8 mouse cellular contexts compared by ENCODE assay signal in the genomic region with DNA sequence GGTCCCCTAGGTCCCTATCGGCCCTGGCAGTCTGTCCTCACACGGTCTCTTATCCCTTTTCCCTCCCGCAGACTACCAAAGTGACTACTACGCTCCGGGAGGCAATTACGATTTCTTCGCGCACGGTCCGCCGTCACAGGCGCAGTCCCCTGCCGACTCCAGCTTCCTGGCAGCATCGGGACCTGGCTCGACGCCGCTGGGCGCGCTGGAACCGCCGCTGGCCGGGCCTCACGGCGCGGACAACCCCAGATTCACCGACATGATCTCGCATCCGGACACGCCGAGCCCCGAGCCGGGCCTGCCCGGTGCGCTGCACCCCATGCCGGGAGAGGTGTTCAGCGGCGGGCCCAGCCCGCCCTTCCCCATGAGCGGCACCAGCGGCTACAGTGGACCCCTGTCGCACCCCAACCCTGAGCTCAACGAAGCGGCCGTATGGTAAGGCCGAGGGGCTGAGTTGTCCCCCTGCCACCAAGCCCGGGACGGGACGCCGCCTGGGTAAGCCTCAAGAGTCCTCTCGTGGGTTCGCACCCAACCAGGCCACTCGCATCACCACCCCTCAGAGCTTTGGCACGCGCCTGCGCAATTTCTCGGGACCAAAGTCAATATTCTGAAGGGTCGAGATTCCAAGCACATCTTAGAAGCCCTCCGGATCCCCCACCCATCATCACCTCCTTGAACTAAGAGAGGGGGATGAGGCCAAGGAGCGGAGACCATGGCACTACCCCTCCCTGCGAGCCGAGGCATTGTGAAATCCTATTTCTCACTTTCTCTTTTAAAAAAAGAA. TPM values are rescaled to one million over a fixed set of nuclear protein-coding genes. Genes with fewer than 3 reads are reported as not detected.
DNase-seq lines count a peak whose midpoint lies in the region; ATAC-seq lines count a peak whose summit lies in the region.

No protein-coding gene starts in this region.

- H3K36me3 ChIP-seq in lung, embryonic 15.5 days = no peaks in the 10 kb centered on the region
- H3K36me3 ChIP-seq in forebrain, embryonic 13.5 days (ENCODE audit: poor library complexity, severe bottlenecking) = no peaks in the 10 kb centered on the region
- H3K36me3 ChIP-seq in limb, embryonic 12.5 days = no peaks in the 10 kb centered on the region
- no peaks in the 10 kb centered on the region for H3K36me3 ChIP-seq in stomach, embryonic 14.5 days (ENCODE audit: control insufficient read depth, insufficient read depth, low read length)

- peaks cover 90% of the 10 kb centered on the region for H3K27me3 ChIP-seq in lung, embryonic 15.5 days
- peaks cover 67% of the 10 kb centered on the region for H3K27me3 ChIP-seq in forebrain, embryonic 13.5 days
- H3K27me3 ChIP-seq in limb, embryonic 12.5 days = peaks cover 93% of the 10 kb centered on the region
- peaks cover 54% of the 10 kb centered on the region for H3K27me3 ChIP-seq in stomach, embryonic 14.5 days (ENCODE audit: control insufficient read depth, insufficient read depth, low read length)

- no peak for DNase-seq in lung, postnatal 10 days
- DNase-seq in thymus, postnatal 0 days (ENCODE audit: low spot score) = no peak
- DNase-seq in layer of hippocampus, adult 9-10 months (ENCODE audit: low spot score) = no peak

- peaks cover 26% of the 10 kb centered on the region for H3K4me1 ChIP-seq in lung, embryonic 15.5 days
- peaks cover 43% of the 10 kb centered on the region for H3K4me1 ChIP-seq in forebrain, embryonic 13.5 days
- peaks cover 13% of the 10 kb centered on the region for H3K4me1 ChIP-seq in limb, embryonic 12.5 days (replicated peaks)
- H3K4me1 ChIP-seq in stomach, embryonic 14.5 days (ENCODE audit: control insufficient read depth, insufficient read depth, low read length) = peaks cover 8% of the 10 kb centered on the region; the same call in 1 of the 2 replicates

- peak overlapping the region; percentile 51 for H3K4me2 ChIP-seq in lung, embryonic 15.5 days
- peak overlapping the region; percentile 56 for H3K4me2 ChIP-seq in forebrain, embryonic 13.5 days
- peak overlapping the region; percentile 40 for H3K4me2 ChIP-seq in limb, embryonic 12.5 days
- H3K4me2 ChIP-seq in stomach, embryonic 14.5 days (replicated peaks; ENCODE audit: low read depth, low read length) = peak overlapping the region; percentile 30

- peak overlapping the region; percentile 29 for H3K4me3 ChIP-seq in lung, embryonic 15.5 days
- H3K4me3 ChIP-seq in forebrain, embryonic 13.5 days = peak overlapping the region; percentile 30
- peak overlapping the region; percentile 28 for H3K4me3 ChIP-seq in limb, embryonic 12.5 days (replicated peaks)
- peak overlapping the region; percentile 14; the same call in 1 of the 2 replicates for H3K4me3 ChIP-seq in stomach, embryonic 14.5 days (ENCODE audit: low read depth, low read length)

- H3K9ac ChIP-seq in lung, embryonic 15.5 days = no peak overlapping the region
- peak overlapping the region; percentile 53 for H3K9ac ChIP-seq in forebrain, embryonic 13.5 days
- H3K9ac ChIP-seq in limb, embryonic 12.5 days (replicated peaks) = no peak overlapping the region
- H3K9ac ChIP-seq in stomach, embryonic 14.5 days (replicated peaks; ENCODE audit: low read depth, low read length) = no peak overlapping the region

- ATAC-seq in lung, embryonic 15.5 days (ENCODE audit: borderline replicate concordance, extremely low read depth, low FRiP score, low TSS enrichment) = no peak
- peak; percentile 37 for ATAC-seq in forebrain, embryonic 13.5 days
- no peak for ATAC-seq in limb, embryonic 12.5 days (ENCODE audit: insufficient number of reproducible peaks, insufficient read depth, low FRiP score, low TSS enrichment, low read depth)
- no peak for ATAC-seq in stomach, embryonic 14.5 days (ENCODE audit: insufficient number of reproducible peaks, insufficient read depth, low FRiP score, low read depth)
- ATAC-seq in frontal cortex, adult (ENCODE audit: low TSS enrichment) = no peak

- WGBS in lung, embryonic 15.5 days = under 1% methylated on average over 60 of the region's 61 CpGs
- 12% methylated on average over 61 of the region's 61 CpGs for WGBS in forebrain, embryonic 13.5 days
- under 1% methylated on average over 61 of the region's 61 CpGs for WGBS in limb, embryonic 12.5 days
- WGBS in stomach, embryonic 14.5 days = under 1% methylated on average over 55 of the region's 61 CpGs

- no peak overlapping the region for H3K27ac ChIP-seq in lung, embryonic 15.5 days
- peak overlapping the region; percentile 44 for H3K27ac ChIP-seq in forebrain, embryonic 13.5 days
- no peak overlapping the region for H3K27ac ChIP-seq in limb, embryonic 12.5 days
- H3K27ac ChIP-seq in stomach, embryonic 14.5 days (ENCODE audit: low read length) = no peak overlapping the region

- H3K9me3 ChIP-seq in lung, embryonic 15.5 days = no peaks in the 10 kb centered on the region
- no peaks in the 10 kb centered on the region for H3K9me3 ChIP-seq in forebrain, embryonic 13.5 days (replicated peaks)
- no peaks in the 10 kb centered on the region for H3K9me3 ChIP-seq in limb, embryonic 12.5 days
- H3K9me3 ChIP-seq in stomach, embryonic 14.5 days (ENCODE audit: control insufficient read depth, low read depth, low read length) = no peaks in the 10 kb centered on the region

RNA-seq across cellular contexts. Expression of a gene that starts 8.6 kb away (rescaled TPM):
- polyA plus RNA-seq in lung, embryonic 15.5 days (2015; fragmentation: Nextera tagmentation; extraction: Ambion mirVana) = 0.05 TPM in 1 of 2 replicates, not detected in the other
- 9.6 and 16.0 TPM in 2 replicates for polyA plus RNA-seq in forebrain, embryonic 13.5 days (2015; fragmentation: Nextera tagmentation; extraction: Ambion mirVana)
- not detected in 2 replicates for polyA plus RNA-seq in limb, embryonic 12.5 days (2016; fragmentation: Nextera tagmentation; extraction: Ambion mirVana)
- 0.35 TPM in 1 of 2 replicates, not detected in the other for polyA plus RNA-seq in stomach, embryonic 14.5 days (2014; fragmentation: Nextera tagmentation; extraction: Ambion mirVana)
- 0.05 TPM in 1 of 2 replicates, not detected in the other for polyA plus RNA-seq in thymus, postnatal 0 days (2015; fragmentation: Nextera tagmentation; extraction: Ambion mirVana)

RNA-seq across cellular contexts. Expression of a gene that starts 32.5 kb away (rescaled TPM):
- polyA plus RNA-seq in lung, embryonic 15.5 days (2015; fragmentation: Nextera tagmentation; extraction: Ambion mirVana) = 7.3 and 7.6 TPM in 2 replicates
- 4.8 and 5.1 TPM in 2 replicates for polyA plus RNA-seq in forebrain, embryonic 13.5 days (2015; fragmentation: Nextera tagmentation; extraction: Ambion mirVana)
- polyA plus RNA-seq in limb, embryonic 12.5 days (2016; fragmentation: Nextera tagmentation; extraction: Ambion mirVana) = 3.6 and 4.2 TPM in 2 replicates
- polyA plus RNA-seq in stomach, embryonic 14.5 days (2014; fragmentation: Nextera tagmentation; extraction: Ambion mirVana) = 5.7 and 5.8 TPM in 2 replicates
- 1.2 and 1.3 TPM in 2 replicates for polyA plus RNA-seq in thymus, postnatal 0 days (2015; fragmentation: Nextera tagmentation; extraction: Ambion mirVana)

RNA-seq across cellular contexts. Expression of a gene that starts 36.2 kb away (rescaled TPM):
- polyA plus RNA-seq in lung, embryonic 15.5 days (2015; fragmentation: Nextera tagmentation; extraction: Ambion mirVana) = not detected in 2 replicates
- not detected in 2 replicates for polyA plus RNA-seq in forebrain, embryonic 13.5 days (2015; fragmentation: Nextera tagmentation; extraction: Ambion mirVana)
- not detected in 2 replicates for polyA plus RNA-seq in limb, embryonic 12.5 days (2016; fragmentation: Nextera tagmentation; extraction: Ambion mirVana)
- polyA plus RNA-seq in stomach, embryonic 14.5 days (2014; fragmentation: Nextera tagmentation; extraction: Ambion mirVana) = not detected in 2 replicates
- 0.14 and 0.24 TPM in 2 replicates for polyA plus RNA-seq in thymus, postnatal 0 days (2015; fragmentation: Nextera tagmentation; extraction: Ambion mirVana)
